Mouse (Mus musculus) G1E (cell line): ENCODE measurements around the gene Hes5. TPM values are rescaled to one million over a fixed set of nuclear protein-coding genes. Genes with fewer than 3 reads are reported as not detected.

Experiments
- ATAC-seq: 2 replicates; pipeline ENCODE4 v1.8.0; 2016; ENCODE audit warnings: mild to moderate bottlenecking; ENCODE audit not compliant: insufficient number of reproducible peaks, poor library complexity, low FRiP score, severe bottlenecking; ENCODE audit errors: extremely low read depth
- DNase-seq: peaks from one replicate; pipeline ENCODE4 v3.0.0; 2012; ENCODE audit warnings: low spot score
- H3K27me3 ChIP-seq: 2 replicates; pipeline ENCODE4 v1.6.1; 2012; ENCODE audit warnings: mild to moderate bottlenecking, low read length, inconsistent platforms; ENCODE audit not compliant: insufficient read depth
- H3K36me3 ChIP-seq: replicated peaks from 2 replicates; pipeline ENCODE3; 2012; ENCODE audit warnings: mild to moderate bottlenecking, inconsistent platforms
- H3K4me1 ChIP-seq: 2 replicates; pipeline ENCODE4 v1.6.1; 2012; ENCODE audit warnings: low read depth, low read length, inconsistent platforms, mixed read lengths; ENCODE audit not compliant: insufficient read depth
- H3K4me3 ChIP-seq: 2 replicates; pipeline ENCODE4 v1.5.1; 2012; ENCODE audit warnings: low read depth, mild to moderate bottlenecking, inconsistent platforms, low read length, moderate library complexity, mixed read lengths
- H3K9me3 ChIP-seq: replicated peaks from 2 replicates; pipeline ENCODE4 v1.6.1; 2012; ENCODE audit warnings: inconsistent platforms
- CTCF ChIP-seq: IDR thresholded peaks from 2 replicates; pipeline ENCODE4 v1.5.1; 2012; ENCODE audit warnings: low read depth, low read length, inconsistent platforms, mixed read lengths
- GATA1 ChIP-seq: IDR thresholded peaks from 2 replicates; pipeline ENCODE4 v1.6.1; 2012; ENCODE audit warnings: borderline replicate concordance, low read length, inconsistent platforms, mixed read lengths
- GATA2 ChIP-seq: IDR thresholded peaks from 2 replicates; pipeline ENCODE4 v1.6.1; 2012; ENCODE audit warnings: low read depth, low read length, inconsistent platforms, borderline replicate concordance
- POLR2AphosphoS5 ChIP-seq: IDR thresholded peaks from 2 replicates; pipeline ENCODE4 v1.6.1; 2012; ENCODE audit warnings: low read depth, low read length, inconsistent platforms; ENCODE audit not compliant: insufficient replicate concordance
- TAL1 ChIP-seq: conservative IDR thresholded peaks from 2 replicates; pipeline ENCODE4 v1.6.1; 2012; ENCODE audit warnings: low read depth, low read length, inconsistent platforms, mixed read lengths
- polyA plus RNA-seq: library from polyadenylated mRNA; stranded (reverse); fragments of >175 nt; gene quantifications from 2 replicates; pipeline ENCODE4 v1.2.3, GENCODE M21; 2012
- total RNA-seq, 2 experiments: library from RNA; stranded (forward) in 1 of 2; stranded (reverse) in 1 of 2; fragments of 200-1000 nt in 1 of 2; fragments of >200 nt in 1 of 2; fragmentation: Nextera tagmentation in 1 of 2; gene quantifications; 2 replicates each; pipeline ENCODE4 v1.2.3; 2014 to 2017

Hes5 gene
- total and polyA plus RNA-seq, 3 experiments, result not detected

GRCm38 (mm10) chr4:154983767-154984166, 23.0 kb downstream of the Hes5 start:
- TF ChIP-seq GATA1 (no peak), GATA2 (no peak), POLR2AphosphoS5 (no peak), TAL1 (no peak)
- H3K4me3 ChIP-seq, result peak overlapping the region; percentile 2; the same call in 1 of the 2 replicates
- no peak for ATAC-seq
- DNase-seq, result no peak
- peaks cover 63% of the 10 kb centered on the region for H3K4me1 ChIP-seq
- peaks cover 22% of the 10 kb centered on the region for H3K27me3 ChIP-seq
- H3K36me3 ChIP-seq, result peaks cover 52% of the 10 kb centered on the region
- no peaks in the 10 kb centered on the region for H3K9me3 ChIP-seq

GRCm38 (mm10) chr4:154985151-154985777, 24.5 kb downstream of the Hes5 start:
- Histone ChIP-seq H3K4me3 (peak overlapping the region; percentile 67; the same call in 1 of the 2 replicates), H3K27me3 (peaks cover 32% of the 10 kb centered on the region), H3K4me1 (peaks cover 52% of the 10 kb centered on the region), H3K36me3 (peaks cover 37% of the 10 kb centered on the region), H3K9me3 (no peaks in the 10 kb centered on the region)
- no peak for TF ChIP-seq GATA2
- DNase-seq (no peak), ATAC-seq (no peak)

GRCm38 (mm10) chr4:154986096-154986495, 25.4 kb downstream of the Hes5 start:
- TF ChIP-seq GATA2 (no peak), CTCF (peak; percentile 37; the same call in 1 of the 2 replicates)

GRCm38 (mm10) chr4:154986750-154987149, 26.0 kb downstream of the Hes5 start:
- TF ChIP-seq GATA2 (no peak), POLR2AphosphoS5 (no peak), TAL1 (no peak), GATA1 (no peak), CTCF (no peak)
- Histone ChIP-seq H3K27me3 (peaks cover 44% of the 10 kb centered on the region), H3K4me3 (no peak overlapping the region), H3K9me3 (no peaks in the 10 kb centered on the region), H3K4me1 (peaks cover 39% of the 10 kb centered on the region), H3K36me3 (peaks cover 22% of the 10 kb centered on the region)
- DNase-seq, result no peak
- no peak for ATAC-seq

More at GRCm38 (mm10) chr4:154986096-154986495, 25.4 kb downstream of the Hes5 start:
- peak; percentile 87 for DNase-seq
- no peaks in the 10 kb centered on the region for H3K9me3 ChIP-seq
- H3K36me3 ChIP-seq, result peaks cover 29% of the 10 kb centered on the region
- ATAC-seq, result no peak
- H3K4me3 ChIP-seq, result peak overlapping the region; percentile 67
- peaks cover 38% of the 10 kb centered on the region for H3K27me3 ChIP-seq
- peaks cover 46% of the 10 kb centered on the region for H3K4me1 ChIP-seq

- H3K36me3 ChIP-seq, result no peaks in the 10 kb centered on the region
- no peak for DNase-seq
- H3K9me3 ChIP-seq, result no peaks in the 10 kb centered on the region
- H3K4me3 ChIP-seq, result no peak overlapping the region
- TF ChIP-seq GATA1 (no peak), CTCF (no peak)
- peaks cover 2% of the 10 kb centered on the region for H3K4me1 ChIP-seq
- peaks cover 36% of the 10 kb centered on the region; the same call in 1 of the 2 replicates for H3K27me3 ChIP-seq
- no peak for ATAC-seq
These were observed 34.2 kb downstream of the Hes5 start for GRCm38 (mm10) chr4:154994876-154995275.

GRCm38 (mm10) chr4:154996572-154997154, 35.9 kb downstream of the Hes5 start:
- no peak for TF ChIP-seq POLR2AphosphoS5
- TF ChIP-seq CTCF, result no peak
- TF ChIP-seq GATA2, result no peak
- TF ChIP-seq GATA1, result no peak
- no peak for TF ChIP-seq TAL1
- Histone ChIP-seq H3K4me3 (no peak overlapping the region), H3K4me1 (peaks cover 2% of the 10 kb centered on the region), H3K9me3 (no peaks in the 10 kb centered on the region), H3K27me3 (peaks cover 22% of the 10 kb centered on the region; the same call in 1 of the 2 replicates), H3K36me3 (no peaks in the 10 kb centered on the region)
- no peak for DNase-seq
- ATAC-seq, result no peak
